Mouse (Mus musculus) hindbrain, embryonic 12.5 days (tissue): ENCODE measurements around the gene Qrsl1. TPM values are rescaled to one million over a fixed set of nuclear protein-coding genes. Genes with fewer than 3 reads are reported as not detected.

Experiments used
- polyA plus RNA-seq: library from polyadenylated mRNA; unstranded; fragments of >200 nt; fragmentation: Nextera tagmentation; extraction: Ambion mirVana; gene quantifications from 2 replicates; pipeline ENCODE4 v1.2.1, GENCODE M21; 2016

Gene Qrsl1
- polyA plus RNA-seq, 1 experiment from 2014 or later: 24.1 TPM

Other genes starting within 250 kb of the Qrsl1 start
- gene Rtn4ip1, start 62 bp upstream of the Qrsl1 start, polyA plus RNA-seq: 15.9 and 18.0 TPM in 2 replicates
- 0.20 and 0.39 TPM in 2 replicates for gene Crybg1, start 247.1 kb upstream of the Qrsl1 start, polyA plus RNA-seq